Mouse (Mus musculus) ES-CJ7 (cell line): Measurements from ENCODE around the gene Brcc3.

Experiments used
- DNase-seq: peaks from one replicate; pipeline ENCODE4 v3.0.0; 2011; ENCODE audit warnings: low read depth, low spot score

Gene Brcc3

DNA sequence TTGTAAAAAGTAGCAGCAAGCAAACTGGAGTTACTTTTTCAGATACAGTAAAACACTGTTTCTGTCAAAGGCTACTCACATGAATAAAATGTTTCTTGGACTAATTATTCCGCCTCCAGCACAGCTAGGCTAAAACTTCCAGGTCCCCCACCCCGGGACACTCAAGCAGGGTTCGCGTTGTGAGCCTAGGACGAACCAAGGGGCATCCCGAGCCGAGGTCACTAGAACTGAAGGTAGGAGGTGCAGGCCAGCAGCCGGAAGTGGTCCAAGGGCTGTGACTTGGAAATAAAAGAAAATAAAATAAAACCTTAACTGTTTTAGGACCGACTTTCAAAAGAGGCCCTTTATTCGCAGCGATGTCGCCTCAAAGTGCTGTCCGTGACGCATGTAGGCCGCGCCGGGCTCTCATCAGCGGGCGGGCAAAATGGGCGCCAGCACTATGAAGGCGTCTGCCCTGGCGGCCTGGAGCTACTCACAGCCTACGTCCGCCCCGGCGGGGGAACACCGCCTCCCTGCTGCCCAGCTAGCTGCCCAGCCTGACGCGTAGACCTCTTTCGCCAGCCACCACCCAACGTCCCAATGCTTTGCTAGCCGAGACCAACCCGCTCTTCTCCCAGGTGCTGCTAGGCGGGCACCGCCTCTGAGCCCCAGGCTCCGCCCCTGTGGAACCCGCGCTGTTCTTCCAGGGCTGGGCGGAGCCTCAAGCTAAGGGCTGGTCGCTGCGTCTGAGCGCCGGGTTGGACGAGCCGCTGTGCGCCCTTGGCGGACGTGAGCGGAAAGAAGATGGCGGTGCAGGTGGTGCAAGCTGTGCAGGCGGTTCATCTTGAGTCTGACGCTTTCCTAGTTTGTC lies at the start of gene Brcc3, which contains the start of the genes Cmc4 and Mtcp1:
Gene Brcc3, plus strand, starts transcription at position 693 of the 850 bp plus-strand sequence.
Gene Cmc4, minus strand, starts transcription at position 649 of the 850 bp plus-strand sequence.
Gene Mtcp1, minus strand, starts transcription at position 653 of the 850 bp plus-strand sequence.
- DNase-seq = peak; percentile 85

DNA sequence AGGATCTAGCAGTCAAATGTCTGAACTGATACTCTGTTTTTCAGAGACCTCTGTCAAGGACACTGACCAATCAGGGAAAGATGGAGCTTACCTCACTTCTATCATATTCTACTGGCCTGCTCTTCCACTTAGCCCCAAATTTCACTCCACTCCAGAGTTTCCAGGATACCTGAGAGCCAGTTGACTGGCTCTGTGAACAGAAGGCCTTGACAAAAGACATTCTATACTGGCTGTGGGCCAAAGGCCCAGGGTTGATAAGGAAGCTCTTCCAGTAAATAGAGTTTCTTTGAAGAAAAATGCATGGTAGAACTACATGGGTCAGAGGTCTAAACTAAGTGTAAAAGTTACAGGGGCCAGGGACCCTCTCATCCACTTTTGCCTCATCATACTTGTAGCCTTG lies 46.2 kb upstream of the Brcc3 start:
- DNase-seq = no peak

DNA sequence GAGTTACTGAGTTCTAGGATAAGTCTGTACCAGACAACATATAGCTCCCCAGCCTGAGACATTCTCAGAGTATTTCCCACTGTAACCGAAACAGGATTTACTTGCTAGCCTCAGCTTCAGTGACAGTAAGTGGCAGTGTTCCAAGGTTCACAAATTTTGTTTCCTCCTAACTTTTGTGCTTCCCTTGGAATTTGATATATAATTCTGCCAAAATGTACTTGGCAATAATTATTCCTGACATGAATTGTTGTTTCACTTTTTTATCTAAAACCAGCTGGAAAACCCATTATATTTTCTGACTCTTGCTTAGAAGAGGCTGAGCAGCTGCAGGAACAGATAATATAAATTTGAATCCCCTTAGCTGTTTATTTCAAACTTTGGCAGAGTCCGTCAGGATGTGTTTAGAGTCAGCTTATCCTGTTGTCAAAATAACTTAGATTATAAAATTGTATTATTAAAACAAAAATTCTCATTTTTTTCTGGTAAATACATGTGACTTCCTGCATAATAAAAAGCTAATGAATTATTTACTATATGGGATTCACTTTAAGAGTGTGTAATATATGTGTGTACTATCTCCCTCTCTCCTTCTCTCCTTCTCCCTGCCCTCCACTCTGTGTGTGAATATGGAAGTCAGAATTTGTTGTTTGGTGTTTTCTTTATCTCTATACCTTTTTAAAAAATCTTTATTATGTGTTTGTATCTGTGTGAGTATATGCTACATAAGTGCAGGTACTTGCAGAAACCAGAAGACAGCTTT lies 43.6 kb upstream of the Brcc3 start:
- no peak for DNase-seq

DNA sequence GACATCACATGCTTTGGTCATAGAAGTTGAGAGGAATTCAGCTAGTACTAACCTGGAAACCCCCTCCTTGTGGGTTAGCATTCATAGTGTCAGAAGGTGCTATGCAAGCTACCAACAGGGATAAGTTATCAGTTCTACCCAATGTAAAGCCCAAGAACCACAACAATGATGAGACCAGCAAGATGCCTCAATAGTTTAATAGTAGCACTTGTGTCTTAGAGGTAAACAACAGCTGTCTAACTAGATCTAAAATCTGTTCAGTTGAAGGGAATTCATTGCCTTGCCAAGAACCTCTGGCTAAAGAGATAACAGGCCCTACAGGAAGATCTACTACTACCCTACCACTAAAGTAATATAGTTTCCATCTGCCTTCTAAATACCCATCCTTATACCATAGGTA lies 39.6 kb upstream of the Brcc3 start:
- no peak for DNase-seq

DNA sequence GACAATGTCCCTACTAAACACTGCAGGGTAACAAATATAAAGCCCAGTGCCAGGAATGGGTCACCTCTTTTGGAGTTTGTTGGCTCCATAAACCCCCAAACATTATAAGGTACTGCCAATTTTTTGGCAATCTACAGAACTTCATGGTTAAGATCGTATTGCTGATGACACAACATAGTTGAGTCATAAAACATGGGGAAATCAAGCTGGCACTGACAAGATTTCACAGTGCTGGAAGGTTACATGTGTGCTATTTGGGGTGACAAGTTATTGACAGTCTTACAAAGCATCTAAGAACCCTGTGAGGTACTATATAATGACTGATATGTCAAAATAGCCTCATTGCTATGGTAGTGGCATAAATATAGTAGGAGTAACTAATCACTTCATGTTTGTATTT lies 35.3 kb upstream of the Brcc3 start:
- no peak for DNase-seq

DNA sequence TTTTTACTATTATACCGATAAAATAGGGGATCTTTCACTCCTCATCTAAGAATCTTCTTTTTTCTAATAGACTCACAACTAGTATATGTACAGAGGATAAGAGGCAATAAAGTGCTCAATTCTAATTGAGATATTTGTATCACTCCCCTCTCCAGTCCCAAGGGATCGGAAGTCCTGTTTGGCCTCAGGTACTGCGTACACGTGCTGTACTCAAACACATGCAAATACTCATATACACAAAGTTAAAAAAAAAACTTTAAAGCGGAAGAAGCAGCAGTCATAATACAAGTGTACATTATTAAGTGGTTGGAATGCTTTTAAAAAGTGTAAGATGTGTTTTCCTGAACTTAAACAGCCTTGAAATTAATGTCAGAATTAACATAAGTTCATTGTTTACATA lies 34.7 kb upstream of the Brcc3 start:
- no peak for DNase-seq

DNA sequence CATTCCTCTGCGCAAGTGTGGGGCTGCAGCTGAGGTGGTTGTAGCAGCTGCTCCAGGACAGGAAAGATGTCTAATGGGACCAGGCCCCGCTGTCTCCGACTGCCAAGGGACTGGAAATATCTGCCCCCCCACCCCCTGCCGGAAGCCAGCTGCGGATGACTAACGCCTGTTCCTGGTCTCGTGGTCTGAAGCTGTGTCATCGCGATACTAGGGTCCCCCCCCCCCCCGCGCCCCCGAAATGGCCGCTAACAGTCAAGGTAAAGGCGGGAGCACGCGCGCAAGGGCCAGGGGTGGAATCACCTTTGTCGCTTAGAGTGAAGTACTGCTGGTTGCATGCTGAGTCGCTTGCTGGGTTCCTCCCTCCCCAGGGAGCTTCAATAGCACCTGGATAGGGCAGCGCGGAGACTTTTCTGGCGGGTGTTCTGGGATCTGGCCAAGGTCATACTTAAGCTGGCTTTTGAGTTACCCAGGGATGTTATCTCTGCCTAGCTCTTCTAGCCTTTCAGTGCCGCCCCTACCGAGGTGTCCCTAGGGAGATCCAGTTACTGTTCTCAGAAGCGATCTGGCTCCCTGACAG lies 34.1 kb upstream of the Brcc3 start, which contains the start of the genes Fundc2 and F8:
Gene Fundc2, plus strand, starts transcription at position 205 of the 577 bp plus-strand sequence.
Gene F8, minus strand, starts transcription at position 421 of the 577 bp plus-strand sequence.
- peak; percentile 78 for DNase-seq

DNA sequence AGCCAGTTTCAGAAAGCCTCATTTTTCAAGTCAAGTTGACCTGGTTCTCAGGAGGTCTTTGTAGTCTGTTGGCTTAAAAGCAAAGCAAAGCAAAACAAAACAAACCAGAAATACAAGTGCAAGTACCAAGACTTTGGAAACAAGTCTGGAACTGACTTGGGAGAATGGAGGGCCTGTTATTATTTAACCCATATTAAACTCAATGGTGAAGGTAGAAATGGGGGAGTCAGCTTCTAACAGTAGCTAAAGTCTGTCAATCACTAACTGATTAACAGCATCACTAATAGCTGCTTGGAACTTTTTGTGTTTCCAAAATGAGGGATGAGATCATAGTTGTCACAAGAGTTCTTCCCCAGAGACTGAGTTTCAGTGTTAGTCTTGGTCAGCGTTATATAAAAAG lies 17.0 kb upstream of the Brcc3 start:
- DNase-seq = no peak

DNA sequence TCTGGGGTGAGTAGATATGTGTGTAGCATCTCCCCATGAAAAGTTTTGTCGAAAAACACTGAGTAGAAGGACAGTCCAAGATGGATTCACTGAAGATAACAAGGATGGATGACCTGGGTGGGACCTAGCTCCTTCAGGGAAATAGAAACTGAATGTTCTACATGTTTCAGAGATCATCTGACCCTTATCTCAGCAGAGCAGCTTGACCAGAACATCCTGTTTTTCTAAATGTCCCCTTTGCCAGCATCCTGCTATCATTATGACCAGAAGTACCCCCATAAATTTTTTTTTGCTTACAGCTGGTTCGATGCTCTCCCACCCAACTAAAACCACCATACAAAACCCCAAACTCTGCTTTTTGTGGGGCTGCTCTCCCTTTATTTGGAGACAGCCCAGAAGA lies 13.8 kb upstream of the Brcc3 start:
- DNase-seq = no peak

DNA sequence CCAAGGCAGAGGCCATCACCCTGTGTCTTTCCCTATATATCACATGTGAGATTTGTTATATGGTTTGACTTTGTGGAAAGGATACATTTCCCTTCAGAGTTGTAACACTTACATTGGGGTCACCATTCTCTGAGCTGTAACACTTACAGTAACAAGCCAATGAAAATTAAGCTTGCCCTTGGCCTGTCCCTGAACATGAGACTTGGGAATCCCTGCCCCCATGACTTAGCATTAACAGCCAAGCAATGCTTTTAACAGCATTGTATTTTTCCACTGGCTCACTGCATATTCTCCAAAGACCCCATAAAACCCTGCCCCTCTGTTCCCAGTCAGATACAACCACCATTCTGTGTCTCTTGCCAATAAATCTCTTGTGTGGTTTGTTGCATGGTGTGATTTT lies 13.1 kb upstream of the Brcc3 start:
- DNase-seq = no peak

DNA sequence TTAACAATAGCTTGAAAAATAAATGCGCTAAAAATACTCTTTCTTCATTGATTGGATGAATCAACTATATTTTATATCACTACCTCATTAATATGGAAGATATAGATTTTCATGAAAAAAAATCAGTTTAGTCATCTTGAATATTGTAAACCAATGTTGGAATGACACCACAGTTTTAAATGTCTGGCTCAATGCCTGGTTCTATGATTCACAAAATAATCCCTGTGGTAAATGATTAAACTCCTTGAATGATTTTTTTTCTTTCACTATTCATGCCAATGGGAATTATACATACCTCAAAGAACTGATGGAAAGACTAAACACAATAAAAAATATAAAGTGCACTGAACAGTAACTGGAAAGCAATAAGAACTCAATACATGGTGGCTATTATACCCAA lies 6.7 kb upstream of the Brcc3 start:
- DNase-seq = no peak

DNA sequence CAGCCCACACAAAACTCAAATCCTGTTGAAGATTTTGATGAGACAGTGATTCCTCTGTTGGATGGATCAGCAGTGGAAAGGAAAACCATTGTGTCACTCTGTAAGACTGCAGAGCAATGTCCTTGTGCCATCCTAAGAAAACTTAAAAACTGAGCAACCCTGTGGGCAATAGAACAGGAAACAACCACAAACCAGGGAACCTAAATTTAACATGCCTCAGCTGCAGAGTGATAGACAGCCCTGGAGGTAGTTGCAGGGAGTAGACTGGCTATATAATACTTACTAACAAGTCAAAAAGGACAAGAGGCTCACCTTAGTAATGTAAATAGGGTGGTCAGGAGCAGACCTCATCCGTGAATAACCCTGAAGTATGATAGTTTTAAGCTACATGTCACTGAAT lies 38.2 kb downstream of the Brcc3 start:
- no peak for DNase-seq

DNA sequence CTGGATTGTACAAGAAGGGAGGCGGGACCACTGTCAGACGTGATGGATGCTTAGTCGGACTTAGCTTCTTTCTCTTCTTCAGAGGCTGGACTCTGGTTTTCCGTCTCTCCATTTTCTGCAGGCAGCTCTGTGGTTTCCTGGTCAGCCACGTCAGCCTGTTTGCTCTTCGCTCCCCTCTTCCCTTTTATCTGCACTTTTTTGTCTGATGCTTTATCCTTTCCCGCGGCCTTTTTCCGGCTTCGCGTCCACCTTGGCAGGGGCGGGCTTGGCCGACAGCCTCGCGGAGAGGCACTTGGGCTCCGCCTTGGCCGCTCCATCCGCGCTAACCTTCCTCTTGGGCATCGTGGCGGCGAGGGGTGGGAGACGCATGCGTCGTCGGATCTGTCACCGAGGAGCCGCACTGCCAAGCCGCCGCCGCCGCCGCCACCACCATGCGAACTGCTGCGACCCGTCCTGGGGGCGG lies 58.8 kb downstream of the Brcc3 start:
- DNase-seq = peak; percentile 41

DNA sequence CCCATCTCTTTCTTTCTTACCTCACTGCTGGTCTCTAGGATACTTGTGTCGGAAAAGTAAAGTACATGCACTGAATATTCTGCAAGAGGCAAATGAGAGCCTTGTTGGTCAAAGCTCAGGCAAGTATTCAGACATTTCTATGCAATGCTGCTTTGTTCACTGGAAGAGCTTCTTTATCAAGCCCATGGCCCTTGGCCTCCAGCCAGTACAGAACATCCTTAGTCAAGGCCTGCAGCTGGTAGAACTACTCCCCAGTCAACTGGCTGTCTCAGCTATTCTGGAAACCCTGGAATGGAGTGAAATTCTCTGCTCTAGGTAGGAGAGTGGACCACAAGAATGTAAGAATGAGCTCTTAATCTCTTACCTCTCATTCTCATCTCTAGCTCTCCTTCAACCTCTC lies 73.5 kb downstream of the Brcc3 start:
- no peak for DNase-seq
